Mouse (Mus musculus) lung, embryonic 14.5 days (tissue): ENCODE results near the gene Slc40a1. TPM values are rescaled to one million over a fixed set of nuclear protein-coding genes. Genes with fewer than 3 reads are reported as not detected.

Experiments
- ATAC-seq: fragments of 200-750 bp; cut with Nextera tagmentation; 2 replicates; pipeline ENCODE4 v1.8.0; 2017; ENCODE audit warnings: mild to moderate bottlenecking, moderate TSS enrichment, moderate library complexity; ENCODE audit not compliant: insufficient read depth
- DNase-seq: peaks from one replicate; pipeline ENCODE4 v3.0.0-alpha.2; 2015
- H3K27ac ChIP-seq: fragments of 300-500 bp; sonication (generic); 2 replicates; pipeline ENCODE4 v1.5.1; 2014; ENCODE audit warnings: low read depth, mild to moderate bottlenecking, moderate library complexity
- H3K27me3 ChIP-seq: fragments of 300-500 bp; sonication (generic); 2 replicates; pipeline ENCODE4 v1.6.1; 2014; ENCODE audit warnings: low read length, control low read depth; ENCODE audit not compliant: insufficient read depth
- H3K36me3 ChIP-seq: fragments of 300-500 bp; sonication (generic); 2 replicates; pipeline ENCODE4 v1.6.1; 2014; ENCODE audit warnings: control low read depth; ENCODE audit not compliant: insufficient read depth
- H3K4me1 ChIP-seq: fragments of 300-500 bp; sonication (generic); 2 replicates; pipeline ENCODE4 v1.6.1; 2014; ENCODE audit warnings: antibody characterized with exemption, control low read depth; ENCODE audit not compliant: insufficient read depth
- H3K4me2 ChIP-seq: fragments of 300-500 bp; sonication (generic); 2 replicates; pipeline ENCODE4 v1.6.1; 2014; ENCODE audit warnings: mild to moderate bottlenecking
- H3K4me3 ChIP-seq: fragments of 300-500 bp; sonication (generic); 2 replicates; pipeline ENCODE4 v1.5.1; 2014; ENCODE audit warnings: low read depth, low read length
- H3K9ac ChIP-seq: fragments of 300-500 bp; sonication (generic); 2 replicates; pipeline ENCODE4 v1.6.1; 2014
- H3K9me3 ChIP-seq: fragments of 300-500 bp; sonication (generic); 2 replicates; pipeline ENCODE4 v1.6.1; 2016; ENCODE audit warnings: low read depth, low read length, control low read depth
- CTCF ChIP-seq: IDR thresholded peaks from 2 replicates; pipeline ENCODE4 v1.5.1; 2016; ENCODE audit warnings: antibody characterized with exemption, low read depth
- WGBS: fragments of 180-500 bp; shearing (Covaris S2); extraction: QIAGEN DNeasy Blood & Tissue Kit; methylation state at CpG from one replicate; pipeline ENCODE4 v1.1.7; 2014; 5-methylcytosine and 5-hydroxymethylcytosine counted together
- polyA plus RNA-seq: library from polyadenylated mRNA; unstranded; fragments of >200 nt; fragmentation: Nextera tagmentation; extraction: Ambion mirVana; gene quantifications from 2 replicates; pipeline ENCODE4 v1.2.1, GENCODE M21; 2014

Slc40a1 gene
- polyA plus RNA-seq, 1 experiment from 2014 or later, result 47.3 TPM

DNA sequence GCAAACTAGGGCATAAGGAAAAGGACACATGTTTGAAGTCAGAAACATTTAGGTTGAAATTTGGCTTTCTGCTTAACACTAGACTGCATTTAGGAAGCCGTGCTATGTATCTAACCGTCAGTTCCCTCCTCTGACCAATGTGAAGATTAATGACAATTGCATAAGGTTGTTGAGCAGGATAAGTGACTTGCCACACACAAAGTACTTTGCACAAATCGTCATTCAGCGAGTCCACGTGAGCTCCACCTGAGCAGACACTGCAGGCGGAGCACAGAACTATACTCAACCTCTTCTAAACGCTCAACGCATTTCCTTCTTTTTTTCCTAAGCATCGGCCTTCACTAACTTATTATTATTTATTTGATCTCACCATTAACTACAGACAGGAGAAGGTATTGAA, 39.5 kb downstream of the Slc40a1 start:
- Histone ChIP-seq H3K9ac (no peak overlapping the region), H3K9me3 (no peaks in the 10 kb centered on the region), H3K4me2 (no peak overlapping the region), H3K4me1 (no peaks in the 10 kb centered on the region), H3K4me3 (no peak overlapping the region), H3K27ac (no peak overlapping the region), H3K27me3 (no peaks in the 10 kb centered on the region), H3K36me3 (no peaks in the 10 kb centered on the region)
- no peak for DNase-seq
- WGBS, result 58% methylated on average over 9 of the region's 9 CpGs
- TF ChIP-seq CTCF, result no peak
- ATAC-seq, result no peak

GRCm38 (mm10) chr1:45883378-45883777, 42.9 kb downstream of the Slc40a1 start:
- H3K36me3 ChIP-seq, result no peaks in the 10 kb centered on the region
- no peak overlapping the region for H3K27ac ChIP-seq
- no peak for ATAC-seq
- no peak overlapping the region for H3K4me2 ChIP-seq
- H3K9me3 ChIP-seq, result no peaks in the 10 kb centered on the region
- no peak overlapping the region for H3K9ac ChIP-seq
- no peak for DNase-seq
- no peak for TF ChIP-seq CTCF
- no peaks in the 10 kb centered on the region for H3K4me1 ChIP-seq
- no peak overlapping the region for H3K4me3 ChIP-seq
- H3K27me3 ChIP-seq, result no peaks in the 10 kb centered on the region

DNA sequence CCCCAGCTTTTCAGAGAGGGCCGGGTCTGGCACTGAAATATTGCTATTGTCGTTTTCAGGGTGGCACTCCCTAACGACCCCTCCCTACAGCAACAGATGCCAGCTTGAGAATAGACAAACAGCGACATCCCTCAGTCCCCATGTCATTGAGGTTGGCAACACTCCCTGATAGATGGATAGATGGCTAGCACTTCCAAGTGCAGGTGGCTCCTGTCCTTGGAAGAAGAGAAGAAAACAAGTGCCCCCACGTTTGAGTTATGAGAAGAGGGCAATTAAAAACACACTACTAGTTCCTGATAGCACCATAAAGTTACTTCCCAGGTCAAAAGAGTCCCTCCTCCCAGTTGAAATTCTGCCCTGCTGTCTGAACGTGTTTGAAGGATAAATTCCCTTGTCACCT, 44.2 kb downstream of the Slc40a1 start:
- no peaks in the 10 kb centered on the region for H3K4me1 ChIP-seq
- no peaks in the 10 kb centered on the region for H3K36me3 ChIP-seq
- no peak for TF ChIP-seq CTCF
- DNase-seq (no peak), ATAC-seq (no peak)
- WGBS, result 34% methylated on average over 6 of the region's 6 CpGs
- no peak overlapping the region for H3K27ac ChIP-seq
- H3K9me3 ChIP-seq, result no peaks in the 10 kb centered on the region
- no peaks in the 10 kb centered on the region for H3K27me3 ChIP-seq
- no peak overlapping the region for H3K9ac ChIP-seq
- H3K4me2 ChIP-seq, result no peak overlapping the region
- no peak overlapping the region for H3K4me3 ChIP-seq

GRCm38 (mm10) chr1:45881228-45881832, 45.0 kb downstream of the Slc40a1 start:
- H3K4me2 ChIP-seq, result no peak overlapping the region
- H3K9ac ChIP-seq, result no peak overlapping the region
- no peaks in the 10 kb centered on the region for H3K4me1 ChIP-seq
- 70% methylated on average over 3 of the region's 3 CpGs for WGBS
- H3K27me3 ChIP-seq, result no peaks in the 10 kb centered on the region
- TF ChIP-seq CTCF, result no peak
- no peak for ATAC-seq
- H3K9me3 ChIP-seq, result no peaks in the 10 kb centered on the region
- no peak overlapping the region for H3K27ac ChIP-seq
- no peak for DNase-seq
- no peaks in the 10 kb centered on the region for H3K36me3 ChIP-seq
- no peak overlapping the region for H3K4me3 ChIP-seq

GRCm38 (mm10) chr1:45877463-45877862, 48.9 kb downstream of the Slc40a1 start:
- no peak for ATAC-seq
- Histone ChIP-seq H3K9ac (no peak overlapping the region), H3K4me3 (no peak overlapping the region), H3K27ac (no peak overlapping the region), H3K4me1 (no peaks in the 10 kb centered on the region), H3K9me3 (no peaks in the 10 kb centered on the region), H3K4me2 (no peak overlapping the region), H3K36me3 (no peaks in the 10 kb centered on the region), H3K27me3 (no peaks in the 10 kb centered on the region)
- no peak for DNase-seq
- no peak for TF ChIP-seq CTCF
- 66% methylated on average over 3 of the region's 3 CpGs for WGBS

DNA sequence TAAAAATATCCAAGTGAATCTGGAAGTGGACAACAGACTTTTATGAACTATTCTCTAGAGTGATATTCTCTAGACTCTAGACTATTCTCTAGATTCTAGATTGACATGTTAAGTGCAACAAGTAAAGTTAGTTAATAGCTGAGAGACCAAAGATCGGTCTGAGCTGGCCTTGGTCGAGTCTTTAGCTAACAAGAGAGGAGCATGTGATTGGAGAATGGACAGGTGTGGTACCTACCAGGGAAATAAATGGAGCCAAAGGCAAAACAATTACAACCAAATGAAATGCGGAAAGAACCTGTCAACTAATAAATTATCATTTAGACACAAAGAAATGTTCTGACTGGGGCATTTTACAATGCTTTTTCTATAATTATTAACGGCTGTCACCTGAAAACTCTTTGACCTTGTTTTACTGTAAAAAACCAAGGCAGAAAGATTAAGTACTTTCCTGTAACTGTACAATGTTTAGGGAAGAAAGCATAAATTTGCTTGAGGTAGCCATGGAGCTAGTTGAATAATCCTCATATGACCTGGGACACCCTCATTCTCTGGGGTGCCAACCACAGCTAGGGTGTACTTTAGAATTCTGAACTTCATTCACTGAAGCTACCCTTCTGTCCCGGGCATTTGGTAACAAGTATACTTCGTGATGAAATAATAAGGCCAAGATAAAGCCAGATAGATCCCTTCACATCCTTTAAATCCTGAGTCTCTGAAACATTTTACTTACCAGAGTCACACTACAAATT, 49.7 kb downstream of the Slc40a1 start:
- Histone ChIP-seq H3K27ac (no peak overlapping the region), H3K4me1 (no peaks in the 10 kb centered on the region), H3K4me2 (no peak overlapping the region), H3K9me3 (no peaks in the 10 kb centered on the region), H3K9ac (no peak overlapping the region), H3K4me3 (no peak overlapping the region), H3K27me3 (no peaks in the 10 kb centered on the region), H3K36me3 (no peaks in the 10 kb centered on the region)
- WGBS, result 83% methylated on average over 6 of the region's 6 CpGs
- ATAC-seq (no peak), DNase-seq (no peak)
- TF ChIP-seq CTCF, result no peak

- Histone ChIP-seq H3K27ac (no peak overlapping the region), H3K9ac (no peak overlapping the region), H3K9me3 (no peaks in the 10 kb centered on the region), H3K4me3 (no peak overlapping the region), H3K4me2 (no peak overlapping the region), H3K4me1 (no peaks in the 10 kb centered on the region), H3K36me3 (no peaks in the 10 kb centered on the region), H3K27me3 (no peaks in the 10 kb centered on the region)
- ATAC-seq (no peak), DNase-seq (no peak)
- no peak for TF ChIP-seq CTCF
- WGBS, result 61% methylated on average over 2 of the region's 2 CpGs
Measured at GRCm38 (mm10) chr1:45875640-45876039, 50.7 kb downstream of the Slc40a1 start.
